Mouse (Mus musculus): ENCODE measurements around the gene Ubash3a. TPM values are rescaled to one million over a fixed set of nuclear protein-coding genes. Genes with fewer than 3 reads are reported as not detected.

The Ubash3a gene
- polyA plus RNA-seq, 1 experiment from 2014 or later: not detected

DNA sequence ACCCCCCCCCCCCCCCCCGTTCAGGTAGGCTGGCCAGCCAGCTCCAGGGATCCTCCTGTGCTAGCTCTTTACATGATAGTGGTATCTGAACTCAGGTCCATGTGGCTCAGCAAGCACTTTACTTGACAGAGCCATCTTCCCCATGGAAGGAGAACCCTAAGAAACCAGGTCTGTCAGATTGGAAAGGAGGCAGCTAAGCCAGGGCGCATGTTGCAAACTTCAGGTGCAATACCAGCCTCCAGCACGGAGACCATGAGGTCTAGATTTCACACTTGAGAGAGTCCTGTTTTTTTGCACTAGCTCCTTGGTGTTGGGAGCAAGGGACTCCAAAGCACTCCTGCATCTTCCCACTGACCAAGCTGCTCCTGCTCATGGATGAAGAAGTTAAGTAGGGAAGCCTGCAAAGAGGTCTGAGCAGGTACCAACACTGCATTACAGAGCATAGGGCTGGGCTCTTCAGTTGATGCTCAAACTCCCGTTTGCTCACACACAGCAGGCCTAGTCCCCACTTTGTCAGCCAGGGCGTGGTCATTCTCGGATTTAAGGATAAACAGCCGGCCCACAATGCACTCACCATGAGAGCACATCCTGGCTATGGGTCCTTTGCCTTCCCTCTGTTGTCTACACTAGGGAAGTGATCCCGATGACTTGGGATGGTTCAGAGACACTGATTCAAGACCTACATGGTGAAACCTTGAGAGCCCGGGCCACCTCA lies 68.7 kb downstream of the Ubash3a start:
- H3K4me2 ChIP-seq: peak overlapping the region; percentile 82
- WGBS: 24% methylated on average over 9 of the region's 9 CpGs
- no peaks in the 10 kb centered on the region for H3K36me3 ChIP-seq
- no peak overlapping the region for H3K27ac ChIP-seq (replicated peaks)
- H3K9me3 ChIP-seq: no peaks in the 10 kb centered on the region
- H3K27me3 ChIP-seq: 0 out of 2 replicates have a peak, but pooled peaks cover 3% of the 10 kb centered on the region
- H3K4me3 ChIP-seq: peak overlapping the region; percentile 46
- no peak for ATAC-seq (ENCODE audit: low read depth)
- H3K9ac ChIP-seq: peak overlapping the region; percentile 65
- peaks cover 17% of the 10 kb centered on the region for H3K4me1 ChIP-seq (replicated peaks)

DNA sequence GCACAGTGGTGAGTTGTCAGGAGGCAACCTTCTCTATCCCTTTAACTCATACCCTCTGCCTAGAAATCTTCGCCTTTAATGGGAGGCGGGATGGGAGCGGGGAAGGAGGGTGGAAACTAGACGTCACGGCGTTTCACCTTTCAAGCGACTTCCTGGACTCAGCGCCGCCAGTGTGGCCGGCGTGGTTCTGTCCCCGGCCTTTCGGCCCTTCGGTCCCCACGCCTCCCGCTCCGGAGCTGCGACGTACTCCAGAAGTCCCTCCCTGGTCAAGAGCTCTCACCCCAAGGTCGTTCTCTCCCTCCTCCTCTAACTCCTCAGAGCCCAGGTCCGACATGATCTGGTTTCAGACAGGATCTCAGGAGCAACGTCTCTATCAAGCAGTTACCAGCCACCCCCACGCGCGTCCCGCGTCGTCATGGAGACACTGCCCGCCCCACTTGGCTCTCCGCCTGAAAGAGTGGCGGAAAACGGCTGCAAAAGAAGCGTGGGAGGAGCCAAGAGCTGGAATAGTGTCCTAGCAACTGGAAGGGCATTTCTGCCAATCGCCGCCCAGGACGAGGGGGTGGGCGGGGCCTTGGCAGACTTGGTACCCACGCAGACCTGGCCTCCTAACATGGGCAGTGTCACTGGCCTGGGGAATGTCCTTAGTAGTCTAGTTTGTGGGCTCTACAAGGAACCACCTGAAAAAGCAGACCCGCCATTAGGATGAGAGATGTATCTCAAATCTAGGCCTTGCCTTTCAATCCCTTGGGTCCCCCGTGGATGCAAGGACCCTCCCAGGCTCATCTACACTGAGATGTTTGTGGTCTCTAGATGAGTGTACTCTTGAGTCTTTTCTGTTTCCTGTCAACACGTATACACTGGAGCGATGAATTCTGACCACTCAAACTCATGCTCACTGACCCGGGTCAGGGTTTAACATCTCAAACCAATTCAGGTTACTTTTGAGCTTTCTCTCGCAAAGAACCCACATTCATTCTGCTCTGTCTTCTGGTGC lies 69.5 kb downstream of the Ubash3a start, which contains the start of gene Rsph1:
Gene Rsph1 (minus strand): TSS at position 462 of the 997 bp plus-strand sequence.
- Histone ChIP-seq H3K9ac (peak within 1 kb of the TSS; percentile 65), H3K4me2 (peak within 1 kb of the TSS; percentile 82), H3K36me3 (no peaks in the 10 kb centered on the region), H3K27me3 (0 out of 2 replicates have a peak, but pooled peaks cover 3% of the 10 kb centered on the region), H3K9me3 (no peaks in the 10 kb centered on the region), H3K4me1 (replicated peaks) (peaks cover 22% of the 10 kb centered on the region), H3K4me3 (peak within 1 kb of the TSS; percentile 46), H3K27ac (replicated peaks) (no peak within 1 kb of the TSS)
- ATAC-seq (ENCODE audit: low read depth): peak; percentile 93
- WGBS: 12% methylated on average over 38 of the region's 44 CpGs

DNA sequence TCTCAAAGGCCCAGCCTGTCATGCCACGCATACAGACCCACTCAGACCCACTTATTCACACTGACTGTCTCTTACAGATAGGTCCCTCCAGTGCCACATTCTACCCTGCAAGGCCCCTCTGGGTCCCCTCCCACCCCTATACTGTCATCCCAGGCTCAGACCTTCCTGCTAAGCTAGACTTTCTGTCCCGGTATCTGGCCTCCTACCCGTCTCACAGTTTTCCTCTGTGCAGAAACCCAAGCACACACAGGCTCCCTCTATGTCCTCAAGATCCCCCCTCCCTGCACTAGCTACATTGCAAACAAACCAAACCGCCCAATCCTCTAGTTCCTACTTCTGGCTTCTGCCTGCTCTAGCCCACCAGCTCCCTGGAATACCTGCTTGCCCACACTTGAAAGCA lies 70.3 kb downstream of the Ubash3a start:
- H3K4me2 ChIP-seq: no peak overlapping the region; the same call in 1 of the 2 replicates
- no peak overlapping the region for H3K27ac ChIP-seq (replicated peaks)
- H3K27me3 ChIP-seq: 0 out of 2 replicates have a peak, but pooled peaks cover 3% of the 10 kb centered on the region
- H3K4me1 ChIP-seq (replicated peaks): peaks cover 27% of the 10 kb centered on the region
- H3K9me3 ChIP-seq: no peaks in the 10 kb centered on the region
- WGBS: 80% methylated on average over 4 of the region's 4 CpGs
- no peaks in the 10 kb centered on the region for H3K36me3 ChIP-seq
- H3K9ac ChIP-seq: no peak overlapping the region
- no peak overlapping the region for H3K4me3 ChIP-seq
- ATAC-seq (ENCODE audit: low read depth): 0 out of 2 replicates have a peak, but pooled peaks have one; percentile 19

DNA sequence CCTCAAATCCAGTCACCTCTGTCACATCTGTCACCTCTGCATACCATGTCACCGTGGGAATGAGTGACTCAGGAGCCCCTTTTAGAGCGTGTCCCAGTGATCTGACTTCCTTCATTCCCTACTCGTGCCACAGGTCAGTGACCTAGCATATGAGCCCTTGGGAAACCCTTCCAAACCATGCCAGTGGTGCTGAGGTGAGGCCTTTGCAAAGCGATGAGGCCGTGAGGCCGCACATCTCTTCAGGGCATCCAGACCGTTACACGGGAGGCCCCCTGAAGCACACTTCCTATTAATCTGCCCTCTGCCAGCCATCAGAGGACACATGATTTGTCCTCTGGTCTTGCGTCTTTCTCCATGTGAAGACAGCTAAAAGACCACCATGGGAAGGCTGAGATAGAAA lies 71.9 kb downstream of the Ubash3a start:
- 80% methylated on average over 9 of the region's 9 CpGs for WGBS
- ATAC-seq (ENCODE audit: low read depth): no peak
- no peaks in the 10 kb centered on the region for H3K36me3 ChIP-seq
- no peaks in the 10 kb centered on the region for H3K9me3 ChIP-seq
- H3K4me1 ChIP-seq (replicated peaks): peaks cover 27% of the 10 kb centered on the region
- H3K27ac ChIP-seq (replicated peaks): no peak overlapping the region
- no peak overlapping the region for H3K9ac ChIP-seq
- 0 out of 2 replicates have a peak, but pooled peaks cover 3% of the 10 kb centered on the region for H3K27me3 ChIP-seq
- no peak overlapping the region for H3K4me2 ChIP-seq
- no peak overlapping the region for H3K4me3 ChIP-seq

DNA sequence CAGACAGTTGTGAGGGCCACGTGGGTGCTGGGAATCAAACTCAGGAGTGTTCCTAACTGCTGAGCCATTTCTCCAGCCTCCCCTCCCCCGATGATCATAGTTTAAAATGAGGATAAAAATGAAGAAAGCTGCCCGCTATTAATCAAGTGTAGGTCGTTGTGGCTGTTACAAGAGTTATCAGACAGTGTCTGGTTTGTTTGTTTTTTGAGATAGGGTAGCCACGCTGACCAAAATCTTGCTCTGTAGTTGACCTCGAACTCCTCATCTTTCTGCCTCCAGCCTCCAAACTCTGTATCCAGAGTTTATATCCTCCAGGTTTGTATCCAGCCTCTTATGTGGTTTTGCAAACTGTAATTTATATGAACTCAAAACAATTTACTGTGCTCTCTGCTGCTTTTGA lies 72.6 kb downstream of the Ubash3a start:
- Histone ChIP-seq H3K27me3 (0 out of 2 replicates have a peak, but pooled peaks cover 3% of the 10 kb centered on the region), H3K9ac (no peak overlapping the region), H3K27ac (replicated peaks) (no peak overlapping the region), H3K36me3 (no peaks in the 10 kb centered on the region), H3K9me3 (no peaks in the 10 kb centered on the region), H3K4me2 (no peak overlapping the region), H3K4me3 (no peak overlapping the region), H3K4me1 (replicated peaks) (peaks cover 27% of the 10 kb centered on the region)
- no peak for ATAC-seq (ENCODE audit: low read depth)
- WGBS: 80% methylated on average over 6 of the region's 6 CpGs

DNA sequence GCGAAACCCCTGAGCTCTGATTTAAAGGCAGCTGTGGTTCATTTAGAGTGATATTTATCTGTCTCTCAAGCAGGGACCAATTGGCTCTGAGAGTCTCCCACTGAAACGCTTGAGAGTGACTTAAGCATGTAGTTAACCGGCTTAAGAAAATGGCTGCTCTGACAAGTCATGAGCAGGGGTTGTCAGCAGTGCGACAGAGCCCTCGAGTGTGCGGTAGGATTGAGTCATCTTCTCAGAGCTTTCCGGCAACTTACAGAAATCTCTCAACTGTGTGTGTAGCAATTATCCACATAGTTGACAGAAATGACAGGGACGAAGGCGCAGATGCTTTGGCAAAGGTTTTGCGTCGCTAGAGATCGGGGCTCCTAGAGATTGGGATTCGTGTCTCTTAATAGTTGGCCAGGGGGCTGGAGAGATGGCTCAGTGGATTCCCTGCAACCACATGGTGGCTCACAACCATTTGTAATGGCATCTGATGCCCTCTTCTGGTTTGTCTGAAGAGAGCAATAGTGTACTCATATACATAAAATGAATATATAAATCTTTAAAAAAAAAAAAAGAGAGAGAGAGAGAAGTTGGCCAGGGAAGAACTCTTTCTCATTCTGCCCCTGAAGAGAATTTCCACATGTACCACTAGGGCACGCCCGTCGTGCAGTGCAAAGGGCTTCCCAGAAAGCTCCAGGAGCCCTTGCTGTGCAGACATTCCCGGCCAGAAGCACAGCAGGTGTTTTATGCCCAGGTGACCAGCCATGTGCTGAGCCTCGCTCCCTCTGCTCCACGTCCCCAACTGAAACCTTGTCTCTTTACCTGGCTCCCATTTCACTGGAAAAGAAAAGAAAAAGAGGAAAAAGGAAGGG lies 74.4 kb downstream of the Ubash3a start:
- no peak overlapping the region for H3K4me2 ChIP-seq
- no peaks in the 10 kb centered on the region for H3K27me3 ChIP-seq
- no peak overlapping the region for H3K27ac ChIP-seq (replicated peaks)
- H3K4me1 ChIP-seq (replicated peaks): peaks cover 19% of the 10 kb centered on the region
- H3K4me3 ChIP-seq: no peak overlapping the region
- no peak for ATAC-seq (ENCODE audit: low read depth)
- WGBS: 44% methylated on average over 19 of the region's 19 CpGs
- H3K9ac ChIP-seq: no peak overlapping the region
- H3K36me3 ChIP-seq: no peaks in the 10 kb centered on the region
- H3K9me3 ChIP-seq: no peaks in the 10 kb centered on the region

DNA sequence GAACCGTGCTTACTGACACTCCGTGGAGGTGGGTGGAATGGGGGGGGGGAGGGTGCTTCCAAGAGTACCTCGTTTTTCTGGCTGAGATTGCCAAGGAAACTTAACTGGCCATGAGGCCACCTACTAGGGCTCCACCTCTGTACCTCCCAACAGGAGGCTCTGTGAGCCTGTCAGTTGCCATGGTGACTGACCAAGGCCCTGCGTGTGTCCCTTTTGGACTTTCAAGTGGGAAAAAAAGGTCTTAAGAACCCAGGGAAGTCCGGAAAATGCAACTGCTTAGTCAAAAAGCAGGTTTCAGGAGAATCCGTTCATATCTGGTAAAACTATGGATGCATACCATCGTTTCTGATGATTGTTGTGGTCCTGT lies 75.0 kb downstream of the Ubash3a start:
- Histone ChIP-seq H3K27ac (replicated peaks) (no peak overlapping the region), H3K4me3 (no peak overlapping the region), H3K9ac (no peak overlapping the region), H3K27me3 (no peaks in the 10 kb centered on the region), H3K9me3 (no peaks in the 10 kb centered on the region), H3K4me2 (no peak overlapping the region), H3K36me3 (no peaks in the 10 kb centered on the region), H3K4me1 (replicated peaks) (peaks cover 13% of the 10 kb centered on the region)
- 19% methylated on average over 7 of the region's 7 CpGs for WGBS
- no peak for ATAC-seq (ENCODE audit: low read depth)

DNA sequence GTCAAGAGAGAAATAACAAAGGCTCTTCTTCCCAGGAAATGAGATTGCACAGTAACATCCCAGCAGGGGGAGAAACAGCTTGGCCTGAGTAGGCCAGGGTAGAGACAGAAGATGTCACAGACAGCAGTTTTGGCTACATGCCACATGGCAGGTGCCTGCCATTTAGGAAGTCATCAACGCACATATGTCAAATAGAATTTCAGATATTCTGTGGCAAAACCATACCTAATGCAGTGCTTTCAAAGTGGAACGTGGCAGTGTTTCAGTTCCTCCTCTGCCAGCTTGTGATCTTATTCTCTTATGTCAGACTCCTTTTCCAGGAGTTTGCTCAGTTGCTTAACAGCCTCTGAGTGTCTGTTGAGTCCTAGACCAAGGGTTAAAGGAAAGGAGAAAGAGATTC lies 78.2 kb downstream of the Ubash3a start:
- no peaks in the 10 kb centered on the region for H3K27me3 ChIP-seq
- H3K9ac ChIP-seq: no peak overlapping the region
- WGBS: 70% methylated on average over 2 of the region's 2 CpGs
- H3K36me3 ChIP-seq: no peaks in the 10 kb centered on the region
- H3K27ac ChIP-seq (replicated peaks): no peak overlapping the region
- H3K9me3 ChIP-seq: no peaks in the 10 kb centered on the region
- H3K4me1 ChIP-seq (replicated peaks): peaks cover 18% of the 10 kb centered on the region
- H3K4me2 ChIP-seq: no peak overlapping the region
- no peak for ATAC-seq (ENCODE audit: low read depth)
- H3K4me3 ChIP-seq: no peak overlapping the region

DNA sequence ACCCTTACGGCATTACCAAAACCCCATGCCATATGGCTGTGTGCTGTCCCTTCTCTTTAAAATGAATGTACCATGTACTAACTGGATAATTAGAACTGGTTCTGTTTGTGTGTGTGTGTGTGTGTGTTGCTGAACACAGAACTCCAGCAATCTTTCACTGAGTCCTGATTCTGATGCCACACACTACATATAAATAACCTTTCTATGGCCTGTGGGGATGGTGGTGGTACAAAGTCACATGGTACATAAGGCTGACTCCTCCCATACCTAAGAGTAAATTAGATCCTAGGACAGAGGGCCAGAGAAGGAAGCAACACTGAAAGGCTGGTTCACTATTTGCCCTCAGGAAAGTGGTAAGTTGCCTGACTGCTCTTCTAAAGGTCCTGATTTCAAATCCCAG lies 78.8 kb downstream of the Ubash3a start, which contains the start of gene Slc37a1:
Gene Slc37a1 (plus strand): TSS at position 301 of the 400 bp plus-strand sequence.
- no peaks in the 10 kb centered on the region for H3K36me3 ChIP-seq
- no peaks in the 10 kb centered on the region for H3K27me3 ChIP-seq
- ATAC-seq (ENCODE audit: low read depth): no peak
- H3K9ac ChIP-seq: no peak within 1 kb of the TSS
- no peak within 1 kb of the TSS for H3K4me2 ChIP-seq
- no peak within 1 kb of the TSS for H3K27ac ChIP-seq (replicated peaks)
- no peaks in the 10 kb centered on the region for H3K9me3 ChIP-seq
- no peak within 1 kb of the TSS for H3K4me3 ChIP-seq
- peaks cover 22% of the 10 kb centered on the region for H3K4me1 ChIP-seq (replicated peaks)
- WGBS: 86% methylated on average over 1 of the region's 1 CpGs

DNA sequence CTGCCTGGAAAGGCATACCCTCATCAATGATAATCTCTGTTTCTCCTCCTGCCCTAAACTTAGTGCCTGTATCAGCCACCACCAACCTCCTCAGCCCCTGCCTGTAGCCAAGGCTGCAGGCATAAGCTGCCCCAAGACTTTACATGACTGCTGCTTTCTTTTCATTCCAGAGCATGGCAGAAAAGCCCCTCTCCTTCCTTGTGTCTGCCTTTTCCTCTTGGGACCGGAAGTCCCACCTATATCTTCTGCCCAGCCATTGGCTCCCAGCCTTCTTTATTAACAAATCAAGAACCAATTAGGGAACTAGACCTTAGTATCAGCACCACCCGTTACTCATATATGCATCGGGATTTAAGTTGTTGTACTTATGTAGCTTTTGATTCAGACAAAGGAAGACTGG lies 79.5 kb downstream of the Ubash3a start:
- no peak for ATAC-seq (ENCODE audit: low read depth)
- Histone ChIP-seq H3K4me1 (replicated peaks) (peaks cover 17% of the 10 kb centered on the region), H3K4me2 (no peak overlapping the region), H3K27ac (replicated peaks) (no peak overlapping the region), H3K9ac (no peak overlapping the region), H3K36me3 (no peaks in the 10 kb centered on the region), H3K27me3 (no peaks in the 10 kb centered on the region), H3K9me3 (no peaks in the 10 kb centered on the region), H3K4me3 (no peak overlapping the region)
- WGBS: 88% methylated on average over 3 of the region's 3 CpGs

DNA sequence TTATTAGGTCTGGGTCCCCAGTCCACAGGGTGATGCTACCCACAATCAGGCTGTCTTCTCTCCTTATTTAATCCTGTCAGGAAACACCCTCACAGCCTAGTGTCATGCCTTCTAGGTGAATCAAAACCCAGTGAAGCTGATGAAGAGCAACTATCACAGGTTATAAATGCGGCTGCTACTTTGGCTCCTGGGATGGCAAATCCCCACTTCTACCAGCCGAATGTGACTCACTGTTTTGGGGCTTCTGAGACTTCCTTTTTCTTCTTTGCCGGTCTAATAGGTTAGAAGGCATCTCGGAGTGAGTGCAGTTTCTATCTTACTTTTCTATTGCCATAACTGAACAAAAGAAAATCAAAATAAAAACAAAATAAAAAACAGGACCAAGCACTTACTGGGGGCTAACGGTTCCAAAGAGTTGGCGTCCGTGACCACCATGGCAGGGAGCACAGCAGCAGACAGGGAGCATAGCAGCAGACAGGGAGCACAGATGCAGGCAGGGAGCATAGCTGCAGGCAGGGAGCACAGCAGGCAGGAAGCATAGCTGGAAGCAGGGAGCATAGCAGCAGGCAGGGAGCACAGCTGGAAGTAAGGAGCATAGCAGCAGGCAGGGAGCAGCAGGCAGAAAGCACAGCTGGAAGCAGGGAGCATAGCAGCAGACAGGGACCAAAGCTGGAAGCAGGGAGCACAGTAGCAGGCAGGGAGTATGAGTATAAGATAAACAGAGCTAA lies 81.5 kb downstream of the Ubash3a start:
- Histone ChIP-seq H3K4me1 (replicated peaks) (peaks cover 11% of the 10 kb centered on the region; the same call in 1 of the 2 replicates), H3K4me2 (no peak overlapping the region), H3K27me3 (no peaks in the 10 kb centered on the region), H3K36me3 (no peaks in the 10 kb centered on the region), H3K27ac (replicated peaks) (no peak overlapping the region), H3K4me3 (no peak overlapping the region), H3K9ac (no peak overlapping the region), H3K9me3 (no peaks in the 10 kb centered on the region)
- no peak for ATAC-seq (ENCODE audit: low read depth)
- 63% methylated on average over 7 of the region's 7 CpGs for WGBS

All from neural tube, embryonic 13.5 days (tissue).